11 mouse cellular contexts compared by ENCODE assay signal in genomic region chr2:4098948-4099776, GRCm38 (mm10).
DNase-seq lines count a peak whose midpoint lies in the region; ATAC-seq and TF ChIP-seq lines count a peak whose summit lies in the region.
"Had no signal": no experiment of that assay in that cellular context is flagged by ENCODE, and none has a peak within 500 bp of the region (broad histone marks: within the 10 kb centered on the region; RNA-seq: fewer than 3 reads in every experiment).

No protein-coding gene starts in this region.

- peaks cover 15% of the 10 kb centered on the region for H3K4me1 ChIP-seq in hindbrain, embryonic 12.5 days
- H3K4me1 ChIP-seq in midbrain, embryonic 12.5 days: peaks cover 16% of the 10 kb centered on the region
- no peaks in the 10 kb centered on the region for H3K4me1 ChIP-seq in cerebellum, adult 2 months (ENCODE audit: control insufficient read depth, insufficient read depth, low read length)
- H3K4me1 ChIP-seq: liver, embryonic 13.5 days had no signal

- peak; percentile 82 for ATAC-seq in hindbrain, embryonic 12.5 days (ENCODE audit: low FRiP score)
- ATAC-seq in midbrain, embryonic 12.5 days (ENCODE audit: low FRiP score, low read depth): peak; percentile 82

- no peak for TF ChIP-seq POLR2A in cerebellum, adult 2 months (IDR thresholded peaks at IDR 0.05; ENCODE audit: borderline replicate concordance, insufficient read depth, low read length)

- no peak overlapping the region for H3K9ac ChIP-seq in hindbrain, embryonic 12.5 days
- no peak overlapping the region for H3K9ac ChIP-seq in midbrain, embryonic 12.5 days (replicated peaks)
- H3K9ac ChIP-seq: embryonic facial prominence, embryonic 13.5 days; liver, embryonic 13.5 days had no signal

- H3K27ac ChIP-seq in hindbrain, embryonic 12.5 days: 0 out of 2 replicates have a peak overlapping the region, but pooled peaks have one; percentile 66
- H3K27ac ChIP-seq in midbrain, embryonic 12.5 days (replicated peaks): peak overlapping the region; percentile 46; the same call in 1 of the 2 replicates
- no peak overlapping the region for H3K27ac ChIP-seq in cerebellum, adult 2 months (ENCODE audit: insufficient read depth, low read length)
- H3K27ac ChIP-seq: embryonic facial prominence, embryonic 13.5 days; liver, embryonic 13.5 days had no signal

- no peaks in the 10 kb centered on the region for H3K9me3 ChIP-seq in hindbrain, embryonic 12.5 days (replicated peaks)
- no peaks in the 10 kb centered on the region for H3K9me3 ChIP-seq in midbrain, embryonic 12.5 days
- H3K9me3 ChIP-seq: embryonic facial prominence, embryonic 13.5 days; G1E; liver, embryonic 13.5 days had no signal

- H3K4me3 ChIP-seq in hindbrain, embryonic 12.5 days: no peak overlapping the region
- H3K4me3 ChIP-seq in midbrain, embryonic 12.5 days: no peak overlapping the region
- no peak overlapping the region for H3K4me3 ChIP-seq in cerebellum, adult 2 months (replicated peaks; ENCODE audit: insufficient read depth, low read depth, low read length)
- H3K4me3 ChIP-seq: embryonic facial prominence, embryonic 13.5 days; liver, embryonic 13.5 days had no signal

- TF ChIP-seq CTCF in cerebellum, adult 2 months (IDR thresholded peaks at IDR 0.05; ENCODE audit: borderline replicate concordance, insufficient read depth, low read depth, low read length): no peak

- DNase-seq in NIH3T3 (ENCODE audit: low read depth): peak; percentile 12
- peak; percentile 70 for DNase-seq in embryo, embryonic 10.5 days (ENCODE audit: low spot score)
- no peak for DNase-seq in c-Kit-positive CD71-positive TER-119-positive erythroid progenitor cells, embryonic 14.5 days (ENCODE audit: low spot score)
- no peak for DNase-seq in ovary, postnatal 36 days (ENCODE audit: low spot score)
- DNase-seq in heart, adult 8-10 months (ENCODE audit: low spot score): no peak
- DNase-seq in cerebellum, adult 2 months: no peak
- DNase-seq: liver, embryonic 13.5 days had no signal

- H3K27me3 ChIP-seq in hindbrain, embryonic 12.5 days: no peaks in the 10 kb centered on the region
- peaks cover 67% of the 10 kb centered on the region for H3K27me3 ChIP-seq in midbrain, embryonic 12.5 days
- H3K27me3 ChIP-seq in cerebellum, adult 2 months (ENCODE audit: control insufficient read depth, insufficient read depth, low read length): no peaks in the 10 kb centered on the region
- H3K27me3 ChIP-seq: embryonic facial prominence, embryonic 13.5 days; liver, embryonic 13.5 days had no signal

- 46% methylated on average over 8 of the region's 8 CpGs for WGBS in hindbrain, embryonic 12.5 days
- 31% methylated on average over 8 of the region's 8 CpGs for WGBS in midbrain, embryonic 12.5 days
- 44% methylated on average over 8 of the region's 8 CpGs for WGBS in cerebellum, adult 2 months

- no peak overlapping the region for H3K4me2 ChIP-seq in hindbrain, embryonic 12.5 days (replicated peaks)
- H3K4me2 ChIP-seq in midbrain, embryonic 12.5 days (replicated peaks): 0 out of 2 replicates have a peak overlapping the region, but pooled peaks have one; percentile 21
- H3K4me2 ChIP-seq: embryonic facial prominence, embryonic 13.5 days; liver, embryonic 13.5 days had no signal

- H3K36me3 ChIP-seq in hindbrain, embryonic 12.5 days: no peaks in the 10 kb centered on the region
- no peaks in the 10 kb centered on the region for H3K36me3 ChIP-seq in midbrain, embryonic 12.5 days
- H3K36me3 ChIP-seq: embryonic facial prominence, embryonic 13.5 days; G1E; liver, embryonic 13.5 days had no signal

Comparison
In these comparisons a context has a peak if more than half of its experiments do, and no peak if none do; other contexts are left out.
1. DNase-seq: peak in NIH3T3 (single experiment) and embryo, embryonic 10.5 days (single experiment); none in c-Kit-positive CD71-positive TER-119-positive erythroid progenitor cells, embryonic 14.5 days (single experiment), ovary, postnatal 36 days (single experiment), heart, adult 8-10 months (single experiment) and cerebellum, adult 2 months (0 of 2).